Mouse (Mus musculus) heart, postnatal 25 days (tissue): ENCODE measurements around the gene Cysrt1. TPM values are rescaled to one million over a fixed set of nuclear protein-coding genes. Genes with fewer than 3 reads are reported as not detected.

Experiments used
- DNase-seq: peaks from one replicate; pipeline ENCODE4 v3.0.0; 2022; ENCODE audit warnings: low spot score
- intact Hi-C: fragments of 180-260 bp; cut with DNase I; formaldehyde crosslinking; loops from one replicate; pipeline ENCODE4 v1.15.1; 2025
- total RNA-seq, 2 experiments: library from RNA; stranded (reverse); gene quantifications; 2 replicates each; pipeline ENCODE4 v1.2.3; 2021

Cysrt1 gene
- total RNA-seq, 2 experiments from 2014 or later: not detected

DNA sequence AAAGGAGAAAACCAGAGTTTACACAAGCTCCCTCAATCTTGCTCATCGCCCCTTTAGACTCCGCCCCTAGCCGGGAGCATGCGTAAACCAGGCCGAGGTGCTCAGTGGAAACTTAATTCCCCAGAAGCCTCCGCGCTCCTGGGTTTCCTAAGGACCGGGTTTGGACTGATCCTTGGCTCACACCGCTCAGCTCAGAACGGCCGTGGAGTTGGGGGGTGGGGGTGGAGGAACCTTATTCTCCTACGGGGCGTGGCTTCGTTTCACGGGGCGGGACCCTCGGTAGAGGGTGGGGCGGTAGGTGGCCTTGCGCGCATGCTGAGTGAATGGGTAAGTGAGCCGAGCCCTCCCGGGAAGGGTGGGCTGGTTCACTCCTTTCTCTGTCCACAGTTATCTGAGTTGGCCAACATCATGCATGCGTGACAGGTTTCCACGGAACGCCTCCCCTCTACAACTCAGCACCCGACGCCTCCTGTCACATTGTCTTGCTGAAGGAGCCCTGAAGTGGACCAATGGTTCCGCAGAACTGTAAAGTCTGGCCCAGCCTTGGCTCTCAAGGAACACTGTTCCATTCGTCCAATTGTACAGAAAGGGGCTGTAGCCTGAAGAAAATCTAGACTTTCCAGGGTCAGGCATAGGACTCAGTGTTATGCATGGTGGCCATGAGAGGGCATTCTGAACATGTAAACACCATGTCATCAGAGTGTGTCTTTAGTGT lies 1.4 kb downstream of the Cysrt1 start:
- peak; percentile 30 for DNase-seq
- intact Hi-C loops: no loop called here

DNA sequence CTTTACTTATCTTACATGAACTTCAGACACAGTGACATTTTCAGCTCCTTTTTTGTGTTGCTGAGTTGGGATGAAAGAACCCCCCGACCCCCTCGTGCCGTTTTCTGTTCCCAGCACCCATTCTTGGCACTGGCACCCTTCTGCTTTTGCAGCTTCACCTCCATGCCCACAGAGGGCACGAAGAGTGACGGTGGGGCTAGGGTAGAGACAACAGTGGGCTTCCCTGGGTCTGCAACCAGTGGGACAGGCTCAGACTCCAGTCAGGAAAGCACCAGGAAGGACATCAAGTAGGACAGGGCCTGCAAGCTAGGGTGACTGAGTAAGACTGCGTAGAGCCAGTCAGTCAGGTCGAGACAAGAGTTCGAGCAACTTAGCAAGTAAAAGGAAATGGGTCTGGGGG lies 1.9 kb downstream of the Cysrt1 start:
- intact Hi-C loops: no loop called here
- DNase-seq: no peak

- no peak for DNase-seq
- intact Hi-C loops: no loop called here
These were observed 2.5 kb downstream of the Cysrt1 start for GRCm38 (mm10) chr2:25239766-25240165.

DNA sequence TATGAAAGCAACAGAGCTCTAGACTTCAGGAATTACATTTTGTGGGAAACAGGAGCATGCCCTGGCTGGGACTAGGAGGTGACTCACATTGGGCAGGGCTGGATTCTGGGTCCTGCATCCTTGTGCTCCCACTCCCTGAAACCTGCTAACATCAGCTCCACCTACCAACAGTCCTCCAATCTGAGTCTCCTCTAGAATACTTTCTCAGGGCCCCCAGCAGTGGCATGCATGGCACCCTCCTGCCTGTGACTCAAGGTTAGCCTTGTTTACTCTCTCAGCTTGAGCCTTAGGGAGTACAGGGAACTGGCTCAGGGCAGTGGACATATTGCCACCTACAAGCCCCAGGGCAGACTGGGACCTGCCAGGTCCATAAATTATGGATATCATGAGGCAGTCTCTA lies 4.1 kb downstream of the Cysrt1 start:
- no peak for DNase-seq

GRCm38 (mm10) chr2:25237522-25237921 lies 4.7 kb downstream of the Cysrt1 start:
- intact Hi-C loops: no loop called here
- no peak for DNase-seq

More for the DNA sequence above, 4.1 kb downstream of the Cysrt1 start:
- intact Hi-C loops: no loop called here

DNA sequence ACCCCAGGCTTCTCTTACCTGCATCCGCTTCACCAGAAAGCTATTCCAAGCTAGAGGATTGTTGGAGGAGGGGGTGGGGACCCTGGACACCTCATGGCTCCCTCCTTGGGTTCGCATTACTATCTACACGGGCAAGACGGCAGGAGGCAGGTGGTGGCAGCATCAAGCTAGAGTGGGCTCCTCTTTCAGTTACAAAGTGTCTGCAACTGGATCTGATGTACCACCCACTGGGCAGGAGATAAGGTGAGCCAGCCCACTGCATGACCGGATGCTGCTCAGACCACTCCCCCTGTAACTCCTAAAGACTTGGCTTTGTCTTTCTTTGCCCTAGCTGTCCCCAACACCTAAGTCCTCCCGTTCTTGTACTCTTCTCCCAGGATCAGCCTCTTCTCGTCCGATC lies 5.6 kb downstream of the Cysrt1 start, which contains the start of gene Rnf224:
Gene Rnf224, minus strand, starts transcription at position 174 of the 400 bp plus-strand sequence.
- DNase-seq: no peak
- intact Hi-C loops: no loop called here

DNA sequence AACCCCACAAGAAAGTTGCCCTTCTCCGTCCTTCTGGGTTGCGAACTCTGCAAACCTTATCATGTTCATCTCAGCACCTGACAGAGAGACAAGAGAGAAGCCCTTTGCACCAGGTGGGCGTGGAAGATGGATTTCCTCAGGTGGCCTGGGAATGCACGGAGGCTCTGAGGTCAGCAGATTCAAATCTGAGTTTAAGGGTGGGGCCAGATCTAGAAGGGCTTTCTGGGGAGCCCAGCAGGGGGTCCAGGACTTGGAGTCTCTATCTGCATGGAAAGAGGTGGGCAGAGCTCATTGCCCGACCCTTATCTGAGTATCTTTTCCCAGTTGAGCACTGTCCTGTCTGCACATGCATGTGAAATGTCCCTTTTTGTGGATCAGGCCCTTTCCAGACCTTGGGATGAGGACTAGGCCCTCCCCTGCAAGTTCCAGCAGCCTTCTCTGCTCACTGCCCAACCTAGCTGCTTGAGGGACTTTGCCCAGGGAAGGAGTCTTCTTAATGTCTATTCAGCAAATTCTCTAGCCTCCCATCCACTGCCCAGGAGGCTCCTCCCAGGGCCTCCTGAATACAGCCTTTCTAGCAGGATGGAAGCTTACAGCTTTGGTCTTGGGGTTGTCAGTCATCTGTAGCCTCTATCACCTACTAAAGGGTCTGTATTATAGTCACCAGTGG lies 7.6 kb downstream of the Cysrt1 start:
- no peak for DNase-seq
- intact Hi-C loops: no loop called here

GRCm38 (mm10) chr2:25234050-25234449 lies 8.2 kb downstream of the Cysrt1 start, which contains the start of gene Slc34a3:
Slc34a3 (minus strand) TSS chr2:25234364.
- DNase-seq: no peak
- intact Hi-C loops: no loop called here

DNA sequence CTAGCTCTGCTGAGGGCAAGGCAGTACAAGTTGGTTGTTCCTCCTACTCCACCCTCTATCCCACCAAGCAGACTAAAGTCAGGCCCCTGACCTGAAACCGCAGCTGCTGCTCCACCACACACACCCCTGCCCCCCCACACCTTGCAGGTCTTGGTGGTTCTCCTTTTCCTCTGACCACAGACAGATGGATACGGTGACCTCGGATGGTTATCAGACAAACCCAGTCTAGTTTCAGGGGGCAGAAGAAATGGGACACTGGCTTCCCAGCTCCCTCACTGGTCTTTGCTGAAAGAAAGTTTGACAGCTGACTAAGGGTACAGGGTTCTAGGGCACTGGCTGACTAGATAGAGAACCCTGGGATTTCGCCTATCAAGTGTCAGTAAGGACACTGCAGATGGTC lies 8.8 kb downstream of the Cysrt1 start:
- intact Hi-C loops: no loop called here

DNA sequence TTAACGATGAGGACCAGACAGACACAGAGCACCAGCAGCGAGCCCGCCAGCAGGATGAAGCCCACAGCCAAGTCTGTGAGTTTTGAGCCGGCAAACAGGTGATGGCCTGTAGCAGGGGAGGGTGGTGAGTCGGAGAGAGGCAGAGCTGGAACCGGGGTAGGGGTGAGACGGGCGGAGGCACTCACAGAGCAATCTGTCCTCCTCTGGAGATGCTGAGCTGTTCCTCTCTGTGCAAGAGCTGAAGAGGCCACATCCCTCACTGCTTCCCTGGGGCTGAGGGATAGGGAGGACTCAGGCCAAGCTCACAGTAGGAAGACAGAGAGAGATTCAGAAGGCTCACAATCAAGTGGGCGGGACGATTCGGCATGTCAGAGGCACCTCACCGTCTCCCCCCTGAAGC lies 11.2 kb downstream of the Cysrt1 start:
- intact Hi-C loops: no loop called here

More for the DNA sequence above, 8.8 kb downstream of the Cysrt1 start:
- DNase-seq: no peak

GRCm38 (mm10) chr2:25230581-25230980 lies 11.7 kb downstream of the Cysrt1 start:
- no peak for DNase-seq

More for the DNA sequence above, 11.2 kb downstream of the Cysrt1 start:
- DNase-seq: no peak

DNA sequence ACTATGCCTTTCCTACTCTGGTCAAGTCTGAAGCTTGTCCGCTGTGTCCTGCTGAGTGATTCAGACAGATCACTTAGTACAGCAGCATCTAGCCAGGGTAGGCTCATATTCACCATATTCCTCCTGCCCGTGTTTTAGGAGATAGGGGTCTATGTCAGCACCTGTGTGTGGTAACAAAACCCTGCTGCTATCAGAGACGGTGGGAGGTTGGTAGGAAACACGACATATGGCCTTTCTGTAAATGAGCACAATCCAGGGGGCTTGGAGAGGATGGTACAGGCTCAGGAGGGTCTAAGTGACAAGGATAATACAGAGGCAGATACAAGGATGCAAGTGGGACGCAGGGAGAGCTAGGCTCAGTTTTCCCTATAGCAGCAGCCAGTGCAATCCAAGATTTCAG lies 12.7 kb downstream of the Cysrt1 start:
- intact Hi-C loops: loop anchor here (2.0 to 5.0 kb wide), 2 partner anchors 23 to 63 kb away; no protein-coding TSS in a partner anchor
- DNase-seq: no peak

More at GRCm38 (mm10) chr2:25230581-25230980, 11.7 kb downstream of the Cysrt1 start:
- intact Hi-C loops: no loop called here

GRCm38 (mm10) chr2:25228995-25229530 lies 13.2 kb downstream of the Cysrt1 start:
- DNase-seq: no peak
- intact Hi-C loops: loop anchor here (1.0 to 5.0 kb wide), 3 partner anchors 24 to 63 kb away; no protein-coding TSS in a partner anchor

DNA sequence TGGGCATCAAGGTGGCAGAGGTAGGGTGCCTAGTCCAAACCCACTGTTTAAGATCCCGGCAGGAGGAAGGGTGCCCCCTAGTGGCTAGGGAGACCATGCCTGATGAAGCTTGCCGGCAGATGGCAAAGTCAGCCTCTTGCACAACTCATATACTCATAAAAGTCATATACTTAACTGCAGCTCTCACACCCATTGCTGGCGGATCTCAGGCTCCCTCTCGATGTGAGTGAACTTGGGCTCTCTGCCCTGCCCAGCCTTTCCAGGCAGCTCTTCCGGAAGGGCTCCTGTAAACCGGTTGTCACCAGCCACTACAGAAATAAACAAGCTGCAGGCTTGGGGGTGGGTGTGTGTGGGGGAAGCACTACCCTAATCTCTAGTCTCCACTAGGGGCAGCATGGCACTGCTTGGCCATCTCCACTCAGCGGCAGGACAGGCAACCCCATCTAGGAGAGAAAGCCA lies 13.8 kb downstream of the Cysrt1 start:
- peak; percentile 76 for DNase-seq
- intact Hi-C loops: loop anchor here (1.0 to 5.0 kb wide), 3 partner anchors 24 to 64 kb away; no protein-coding TSS in a partner anchor

- no peak for DNase-seq
- intact Hi-C loops: loop anchor here (5.0 kb wide), 1 partner anchor 65 kb away; no protein-coding TSS in a partner anchor
These were observed 14.8 kb downstream of the Cysrt1 start for GRCm38 (mm10) chr2:25227406-25227805.

GRCm38 (mm10) chr2:25226864-25227263 lies 15.4 kb downstream of the Cysrt1 start:
- no peak for DNase-seq
- intact Hi-C loops: loop anchor here (5.0 kb wide), 1 partner anchor 65 kb away; no protein-coding TSS in a partner anchor

GRCm38 (mm10) chr2:25225811-25226379 lies 16.4 kb downstream of the Cysrt1 start:
- intact Hi-C loops: loop anchor here (2.0 to 5.0 kb wide), 2 partner anchors 15 to 66 kb away; partner anchors contain the start of gene Nelfb
- DNase-seq: no peak

DNA sequence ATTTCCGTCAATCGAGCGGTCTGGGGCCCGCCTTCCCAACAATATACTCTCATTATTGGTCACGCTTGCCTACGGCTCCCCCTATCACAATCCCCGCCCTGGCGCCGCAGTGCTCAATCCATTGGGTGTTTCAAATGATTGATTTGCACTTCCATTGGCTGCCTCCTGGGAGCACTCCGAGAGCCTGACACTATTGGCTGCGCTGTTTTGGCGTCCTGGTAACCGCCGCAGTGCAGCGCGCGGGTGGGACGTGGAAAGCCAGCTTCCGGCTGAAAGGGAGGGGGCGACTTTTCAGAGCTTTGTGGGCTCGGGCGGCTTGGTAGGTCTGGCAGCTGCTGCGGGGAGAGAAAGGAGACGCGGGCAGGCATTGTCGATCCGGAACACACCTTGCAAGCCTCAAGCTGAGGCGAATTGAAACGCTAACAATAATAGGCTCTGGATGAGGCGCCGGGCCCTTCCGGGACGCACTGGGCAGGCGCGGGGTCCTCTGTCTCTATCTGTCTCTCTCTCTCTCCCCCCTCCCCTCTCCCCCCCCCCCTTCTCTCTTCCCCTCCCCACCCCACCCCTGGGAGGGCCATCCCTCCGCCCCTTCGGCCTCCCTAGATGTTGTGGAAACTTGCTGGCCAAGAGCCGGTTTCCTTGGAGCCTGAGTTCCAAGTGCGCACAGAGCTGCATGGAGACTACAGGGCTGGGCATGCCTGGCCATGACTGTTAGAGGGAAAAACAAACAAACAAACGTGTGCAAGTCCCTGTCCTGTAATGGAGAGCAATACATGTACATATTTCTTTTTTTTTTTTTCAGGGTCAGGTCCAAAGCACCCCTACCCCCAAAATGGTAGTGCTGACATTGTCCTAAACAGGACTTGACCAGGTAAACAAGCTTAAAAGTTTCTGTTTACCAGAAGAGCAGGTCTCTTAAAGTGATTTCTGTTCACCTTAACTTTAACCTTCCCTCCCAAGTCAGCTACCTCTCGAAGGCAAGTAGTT lies 17.2 kb downstream of the Cysrt1 start:
- intact Hi-C loops: loop anchor here (2.0 to 5.0 kb wide), 2 partner anchors 14 to 67 kb away; partner anchors contain the start of gene Nelfb
- DNase-seq: peak; percentile 99

- intact Hi-C loops: loop anchor here (2.0 kb wide), 1 partner anchor 14 kb away; the partner anchor contains the start of gene Nelfb
- no peak for DNase-seq
These were observed 17.8 kb downstream of the Cysrt1 start, which contains the start of gene Tubb4b for GRCm38 (mm10) chr2:25224492-25224765. Tubb4b (minus strand) TSS chr2:25224702.
